Mouse (Mus musculus): ENCODE measurements around the gene Ms4a4c. TPM values are rescaled to one million over a fixed set of nuclear protein-coding genes. Genes with fewer than 3 reads are reported as not detected.

Ms4a4c gene
- total RNA-seq, 2 experiments from 2014 or later, result 0.94 to 1.3 TPM

GRCm38 (mm10) chr19:11464795-11465194 is 60.2 kb downstream of the Ms4a4c start:
- DNase-seq, result peak in 1 of 2 experiments; percentile 49

GRCm38 (mm10) chr19:11466471-11466870 is 61.9 kb downstream of the Ms4a4c start:
- DNase-seq, result no peak

- peak in 1 of 2 experiments; percentile 49 for DNase-seq
Measured at GRCm38 (mm10) chr19:11468361-11468760, 63.8 kb downstream of the Ms4a4c start.

- DNase-seq, result peak in 1 of 2 experiments; percentile 42
Measured at GRCm38 (mm10) chr19:11469215-11469614, 64.6 kb downstream of the Ms4a4c start, which contains the start of gene Ms4a6c. Ms4a6c (plus strand) TSS chr19:11469366.

Other genes with a start within 250 kb of the Ms4a4c start
- gene 1700025F22Rik, start 239.4 kb upstream of the Ms4a4c start, total RNA-seq (2021), result not detected
- gene Ms4a13, start 208.0 kb upstream of the Ms4a4c start, total RNA-seq (2021), result not detected
- gene Ms4a12, start 172.3 kb upstream of the Ms4a4c start, total RNA-seq (2021), result not detected
- 1 to 10 TPM in 1 of 2 experiments, under 1 TPM in 1; 0.35 to 4.4 TPM for gene Ms4a1, start 138.5 kb upstream of the Ms4a4c start, total RNA-seq (2021)
- gene Ms4a5, start 120.9 kb upstream of the Ms4a4c start, total RNA-seq (2021), result not detected
- under 1 TPM in 1 of 2 experiments, not detected in 1; 0.12 TPM for gene Ms4a14, start 90.3 kb upstream of the Ms4a4c start, total RNA-seq (2021)
- 1 to 10 TPM; 1.7 to 1.9 TPM for gene Ms4a7, start 68.6 kb upstream of the Ms4a4c start, total RNA-seq (2021)
- 1 to 10 TPM; 9.1 to 9.5 TPM for gene Ms4a4a, start 29.2 kb upstream of the Ms4a4c start, total RNA-seq (2021)
- 1 to 10 TPM; 1.1 to 5.0 TPM for gene Ms4a4b, start 38.8 kb downstream of the Ms4a4c start, total RNA-seq (2021)
- 1 to 10 TPM; 7.6 to 9.6 TPM for gene Ms4a6c, start 64.6 kb downstream of the Ms4a4c start, total RNA-seq (2021)
- gene Gm8369, start 81.2 kb downstream of the Ms4a4c start, total RNA-seq (2021), result under 1 TPM in 1 of 2 experiments, not detected in 1; 0.82 TPM
- 1 to 10 TPM; 7.0 to 9.7 TPM for gene Ms4a6b, start 111.7 kb downstream of the Ms4a4c start, total RNA-seq (2021)
- gene Ms4a4d, start 132.0 kb downstream of the Ms4a4c start, total RNA-seq (2021), result 1 to 10 TPM; 5.4 to 6.7 TPM
- gene Ms4a6d, start 200.1 kb downstream of the Ms4a4c start, total RNA-seq (2021), result 1 to 10 TPM; 3.6 to 4.7 TPM
- gene Ms4a2, start 218.9 kb downstream of the Ms4a4c start, total RNA-seq (2021), result not detected
- not detected for gene Ms4a3, start 236.1 kb downstream of the Ms4a4c start, total RNA-seq (2021)